Mouse (Mus musculus): ENCODE measurements around the gene Reep3.

DNA sequence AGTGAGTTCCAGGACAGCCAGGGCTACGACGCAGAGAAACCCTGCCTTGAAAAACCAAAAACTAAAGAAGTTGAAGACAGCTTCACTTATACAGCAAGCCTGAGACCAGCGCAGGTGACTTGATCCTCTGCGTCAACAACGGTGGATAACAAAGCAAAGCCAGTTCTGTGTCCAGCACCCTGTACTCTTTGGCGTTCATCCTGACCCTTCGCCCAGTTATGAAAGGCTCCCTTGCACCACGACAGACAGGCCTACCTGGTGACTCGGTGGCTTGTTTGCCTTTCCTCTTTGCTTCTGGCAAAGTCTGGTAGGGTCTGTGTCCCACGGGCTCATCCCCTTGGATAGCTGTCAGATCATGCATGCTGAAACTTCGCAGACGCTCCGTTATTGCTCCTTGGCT, 75.3 kb downstream of the Reep3 start:
- TF ChIP-seq CTCF (IDR thresholded peaks at IDR 0.05 in 2 of 3, conservative IDR thresholded peaks at IDR 0.05 in 1 of 3; ENCODE audit: control insufficient read depth in 1 of 3, insufficient read depth in 1 of 3, low read depth in 2 of 3, low read length in 3 of 3, poor library complexity in 1 of 3, severe bottlenecking in 1 of 3) (no peak), KAT2A (conservative IDR thresholded peaks at IDR 0.05; ENCODE audit: low read depth, low read length) (no peak), RAD21 (IDR thresholded peaks at IDR 0.05; ENCODE audit: low read depth, low read length) (no peak), GABPA (IDR thresholded peaks at IDR 0.05; ENCODE audit: low read depth, low read length) (no peak), EP300 (IDR thresholded peaks at IDR 0.05; ENCODE audit: low read depth in 1 of 2, low read length in 2 of 2) (no peak), POLR2A (IDR thresholded peaks at IDR 0.05; ENCODE audit: control insufficient read depth in 1 of 2, insufficient read depth in 1 of 2, low read depth in 1 of 2, low read length in 2 of 2, poor library complexity in 1 of 2) (no peak), UBTF (IDR thresholded peaks at IDR 0.05; ENCODE audit: borderline replicate concordance, insufficient read depth, low read depth, low read length) (no peak)
